Mouse (Mus musculus): Measurements from ENCODE around the gene Gm20736. TPM values are rescaled to one million over a fixed set of nuclear protein-coding genes. Genes with fewer than 3 reads are reported as not detected.
"Not testable (repeated sequence)": the region's sequence is repeated elsewhere in the genome, so short reads cannot be mapped to it uniquely, and the experiment has no call there.

The Gm20736 gene
- not detected in 2 replicates for polyA plus RNA-seq (2016; fragmentation: Nextera tagmentation; extraction: Ambion mirVana)

DNA sequence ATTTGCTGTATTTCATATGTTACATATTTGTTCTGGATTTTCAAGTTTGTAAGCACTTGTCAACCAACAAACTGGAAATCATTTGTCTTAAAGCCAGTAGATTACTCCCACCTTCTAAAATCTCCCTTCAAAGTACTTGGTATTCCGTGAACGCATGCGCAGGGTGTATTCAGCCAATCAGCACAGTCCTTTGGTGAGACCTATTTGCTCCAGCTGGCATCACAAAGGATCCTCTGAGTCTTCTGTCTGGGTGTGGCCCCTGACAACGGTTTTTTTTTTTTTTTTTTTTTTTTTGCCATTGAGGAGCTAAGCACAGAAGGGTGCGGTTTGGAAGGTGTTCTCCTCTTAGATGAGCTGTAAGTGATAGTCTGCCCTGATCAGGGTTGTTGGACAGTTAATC is at the start of gene Gm20736:
Gene Gm20736, plus strand, starts transcription at position 301 of the 400 bp plus-strand sequence.
- not testable (repeated sequence) for H3K4me3 ChIP-seq (replicated peaks); H3K9me3 ChIP-seq; H3K9ac ChIP-seq; H3K4me2 ChIP-seq; H3K36me3 ChIP-seq (replicated peaks); ATAC-seq (ENCODE audit: low FRiP score); H3K4me1 ChIP-seq; H3K27ac ChIP-seq; H3K27me3 ChIP-seq
- WGBS: no CpG with 5 or more reads among the region's 5 CpGs

Other genes starting within 250 kb of the Gm20736 start
- gene Gm20924, start 170.2 kb upstream of the Gm20736 start, polyA plus RNA-seq (2016; fragmentation: Nextera tagmentation; extraction: Ambion mirVana): not detected in 2 replicates

Measured in forebrain, embryonic 12.5 days (tissue).